Mouse (Mus musculus) cerebellum, adult 9-10 months (tissue): ENCODE measurements around the gene Sh3bp4.

ENCODE experiments used
- DNase-seq: peaks from one replicate; pipeline ENCODE4 v3.0.0; 2022

Gene Sh3bp4

DNA sequence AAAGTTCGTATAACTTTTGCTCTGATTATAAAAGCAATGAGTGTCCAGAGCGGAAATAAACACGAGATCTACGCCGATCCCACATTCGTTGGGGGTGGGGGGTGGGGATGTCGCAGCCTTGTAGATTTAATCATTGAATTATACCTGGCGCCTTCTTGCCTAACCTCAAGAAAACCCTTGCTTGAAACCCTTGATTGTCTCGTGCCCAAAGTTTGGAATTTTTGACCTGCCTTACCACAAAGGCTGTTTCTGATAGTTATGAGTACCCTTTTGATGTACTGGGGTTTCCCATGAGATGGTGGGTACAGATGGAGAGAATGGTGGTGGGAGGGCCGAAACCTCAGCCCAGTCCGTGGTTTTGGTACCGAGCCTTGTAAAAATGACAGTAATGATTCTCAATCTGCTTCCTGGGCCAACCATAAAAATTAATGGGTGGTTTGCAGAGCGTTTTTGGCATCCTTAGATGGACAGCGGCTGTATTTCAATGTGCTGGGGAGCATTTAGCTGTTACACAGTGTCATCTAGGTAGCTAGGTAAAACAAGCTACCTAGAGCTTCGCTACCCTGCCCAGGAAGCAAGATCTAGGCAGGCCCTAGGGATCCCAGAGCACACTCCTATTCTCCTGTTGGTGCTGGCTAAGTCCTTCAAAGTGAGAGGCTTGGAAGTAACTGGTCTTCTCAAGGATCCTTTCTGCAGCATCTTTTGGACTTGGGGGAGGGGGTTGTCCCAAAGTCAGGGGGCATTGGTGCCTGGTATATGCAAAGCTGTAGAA lies 1.3 kb downstream of the Sh3bp4 start:
- DNase-seq: no peak

DNA sequence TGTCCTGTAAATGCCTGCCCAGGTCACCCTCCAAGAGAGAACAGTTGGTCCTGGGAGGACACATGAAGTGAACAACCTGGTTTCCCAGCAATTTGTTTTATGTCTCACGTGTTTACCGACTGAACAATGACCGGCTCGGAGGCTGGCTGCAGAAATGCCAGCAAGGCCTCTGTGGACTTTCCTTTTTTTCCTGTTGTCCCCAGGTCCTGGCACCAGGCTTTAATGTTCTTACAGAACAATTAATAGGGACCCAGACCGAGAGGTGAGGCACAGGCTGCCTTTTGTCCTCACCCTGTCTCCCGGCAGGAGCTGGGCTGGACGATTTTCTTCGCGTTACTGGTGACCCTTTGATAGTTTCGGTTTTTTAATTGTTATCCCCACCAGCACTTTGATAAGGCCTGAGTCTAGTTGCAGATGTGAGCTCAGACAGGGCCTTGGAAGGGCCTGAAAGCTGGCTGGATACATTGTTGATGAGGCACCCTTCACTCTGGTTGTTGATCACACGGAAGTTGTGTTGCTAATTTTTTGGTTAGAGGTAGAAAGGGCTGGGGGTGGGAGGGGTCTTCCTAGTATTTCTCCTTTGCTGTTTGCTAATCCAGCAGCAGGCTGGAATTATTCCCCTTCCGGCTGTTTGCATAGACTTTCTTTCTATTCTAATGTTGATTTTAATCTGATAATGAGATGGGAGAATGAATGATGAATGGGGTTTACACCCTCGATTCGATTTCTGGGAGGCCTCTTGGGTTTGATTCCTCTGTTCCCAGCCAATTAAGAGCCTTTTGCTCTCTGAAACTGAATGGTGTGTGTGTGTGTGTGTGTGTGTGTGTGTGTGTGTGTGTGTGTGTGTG lies 2.2 kb downstream of the Sh3bp4 start:
- no peak for DNase-seq

DNA sequence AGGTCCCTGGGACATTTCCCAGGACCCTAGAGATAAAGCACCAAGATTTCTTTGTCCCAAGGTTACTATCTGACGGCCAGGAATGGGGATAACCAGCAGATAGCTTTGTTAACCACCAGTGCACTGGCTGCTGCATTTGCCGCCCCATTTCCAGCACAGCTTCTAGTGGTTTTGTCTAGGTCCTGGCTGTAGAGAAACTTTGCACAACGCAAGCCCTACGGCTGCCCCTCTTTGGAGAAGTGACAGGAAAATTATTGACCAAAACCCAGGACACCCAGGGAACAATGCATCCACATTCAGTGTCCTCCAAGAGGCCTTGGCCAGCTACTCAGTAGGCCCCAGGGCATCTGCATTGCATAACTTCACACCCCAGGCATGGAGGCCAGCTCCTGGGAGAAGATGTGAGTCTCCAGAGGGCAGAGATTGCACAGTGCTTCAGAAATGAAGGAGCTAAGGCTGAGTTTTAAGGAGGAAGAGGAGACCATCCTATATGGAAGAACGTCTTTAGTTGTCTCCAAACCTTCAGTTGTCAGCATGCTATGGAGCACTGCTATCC lies 3.2 kb downstream of the Sh3bp4 start:
- no peak for DNase-seq

DNA sequence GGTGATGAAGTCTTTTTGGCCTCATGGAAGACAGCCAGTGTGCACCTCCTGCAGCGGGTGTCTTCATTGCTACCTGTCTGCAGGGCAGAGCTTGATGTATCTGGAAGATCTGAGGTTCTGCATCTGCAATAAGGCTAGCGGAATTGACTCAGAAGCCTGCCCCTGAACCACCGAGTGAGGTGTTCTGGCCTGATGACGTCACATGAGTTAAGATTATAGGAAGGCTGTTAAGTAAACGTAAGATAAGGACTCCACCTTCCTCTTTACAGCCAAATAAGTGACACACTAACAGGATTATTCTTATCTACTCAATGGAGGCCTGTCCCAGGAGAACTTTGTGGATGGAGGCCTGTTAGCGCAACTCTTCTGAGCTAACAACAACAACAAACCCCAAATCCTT lies 4.5 kb downstream of the Sh3bp4 start:
- no peak for DNase-seq

DNA sequence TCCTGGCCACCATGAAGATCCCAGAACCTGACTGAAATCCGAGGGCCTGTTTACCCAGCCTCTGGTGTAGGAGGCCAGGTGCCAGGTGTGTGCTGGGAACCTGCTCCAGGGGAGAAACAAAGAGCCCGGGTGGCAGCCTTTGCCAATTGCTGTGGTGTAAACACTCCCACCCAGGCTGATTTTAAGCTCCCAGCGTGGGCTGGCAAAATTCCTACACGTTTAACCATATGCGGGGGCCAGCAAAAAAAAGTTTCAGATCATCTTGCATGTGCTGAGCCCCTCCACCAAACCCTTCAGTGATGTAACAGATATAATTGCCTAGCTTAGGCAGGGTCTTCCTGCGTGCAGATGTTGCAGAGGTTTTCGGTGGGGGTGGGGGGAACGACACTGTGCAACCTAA lies 4.9 kb downstream of the Sh3bp4 start:
- DNase-seq: no peak

DNA sequence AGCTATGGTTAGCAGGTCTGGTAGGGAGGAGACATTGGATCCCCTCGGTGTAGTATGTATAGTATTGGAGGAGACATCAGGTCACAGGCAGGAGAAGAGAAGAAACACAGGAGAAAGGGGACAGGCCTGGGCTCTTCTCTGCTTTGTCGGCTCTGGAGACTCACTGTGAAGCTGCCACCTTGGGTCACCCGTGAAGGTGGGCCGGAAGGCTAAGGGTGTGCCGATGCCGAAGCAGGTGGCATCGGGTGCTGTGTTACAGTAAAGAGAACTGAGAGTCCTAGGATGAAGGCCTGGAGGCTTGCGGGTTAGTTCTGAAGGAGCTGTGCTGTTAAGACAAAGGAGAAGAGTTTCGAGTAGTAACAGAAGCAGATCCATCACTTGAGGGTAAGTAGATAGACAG lies 6.6 kb downstream of the Sh3bp4 start:
- no peak for DNase-seq

DNA sequence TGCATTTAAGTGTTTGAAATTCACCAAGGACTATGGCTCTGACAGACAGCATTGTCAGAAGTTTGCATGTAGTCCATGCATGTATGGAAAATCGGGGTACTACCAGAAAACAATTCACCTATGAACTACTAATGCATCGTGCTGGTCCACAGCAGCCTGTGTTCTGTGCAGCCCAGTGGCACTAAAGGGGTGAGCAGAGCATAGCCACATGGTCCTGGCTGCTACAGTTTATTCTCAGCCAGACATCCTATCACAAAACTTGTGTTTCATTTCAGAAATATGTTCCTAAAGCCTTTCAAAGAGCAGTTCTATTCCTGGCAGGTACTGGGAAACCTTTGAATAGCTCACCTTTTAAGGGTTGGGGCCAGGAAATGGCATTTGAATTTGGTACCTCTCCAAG lies 8.0 kb downstream of the Sh3bp4 start:
- no peak for DNase-seq

DNA sequence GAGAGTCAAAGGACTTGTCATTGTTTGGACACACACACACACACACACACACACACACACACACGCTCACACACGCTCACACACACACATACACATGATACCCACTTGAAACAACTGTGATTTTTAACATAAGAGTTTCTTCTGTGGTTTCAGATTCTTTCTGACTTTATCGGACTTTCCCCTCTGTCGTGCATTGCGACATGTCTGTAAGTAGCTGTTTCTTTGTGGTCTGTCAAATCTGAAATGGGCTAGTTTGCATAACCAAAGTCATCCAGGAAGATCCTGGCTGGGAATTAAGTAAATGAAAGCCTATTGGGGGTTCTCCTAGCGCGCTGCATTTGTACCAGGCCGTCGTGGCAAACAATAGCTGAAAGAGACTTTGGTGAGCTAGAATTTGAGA lies 8.5 kb downstream of the Sh3bp4 start:
- DNase-seq: no peak

DNA sequence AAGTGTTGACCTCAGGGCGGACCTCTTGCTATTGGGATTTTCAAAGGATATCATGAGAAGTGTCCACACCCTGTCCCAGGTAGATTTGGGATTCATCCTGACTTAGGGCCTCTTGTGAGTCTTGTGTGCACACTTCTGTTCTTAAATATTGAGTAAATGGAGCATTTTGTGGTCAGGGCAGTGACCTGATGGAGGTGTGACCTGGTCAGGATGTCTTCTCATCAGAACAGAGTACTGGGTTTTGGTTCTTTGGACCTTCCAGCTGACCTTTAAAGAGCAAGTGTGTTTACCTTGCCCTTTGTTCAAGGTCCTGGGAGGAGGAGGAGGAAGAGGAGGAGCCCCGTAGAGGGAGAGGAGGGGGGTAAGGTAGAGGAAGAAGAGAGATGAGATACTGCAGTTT lies 9.0 kb downstream of the Sh3bp4 start:
- no peak for DNase-seq

DNA sequence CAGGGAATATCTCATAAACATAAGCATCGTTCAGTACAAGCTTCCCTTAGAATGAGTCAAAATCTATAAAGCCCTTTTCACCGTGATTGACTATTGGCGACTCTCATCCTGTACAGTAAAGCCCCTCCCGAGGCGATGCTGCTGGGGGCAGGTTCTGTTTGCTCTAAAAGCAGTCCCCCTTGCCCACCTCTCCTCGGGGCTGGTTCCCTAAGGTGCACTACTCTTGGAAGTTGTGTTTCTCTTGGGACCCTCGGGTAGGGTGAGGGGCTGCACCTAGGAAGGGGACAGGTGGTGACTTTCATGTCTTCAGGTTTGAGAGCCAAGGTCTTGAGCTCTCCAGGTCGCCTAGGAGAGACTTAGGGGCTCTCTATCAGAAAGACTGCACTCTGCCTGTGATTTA lies 10.2 kb downstream of the Sh3bp4 start:
- DNase-seq: no peak

DNA sequence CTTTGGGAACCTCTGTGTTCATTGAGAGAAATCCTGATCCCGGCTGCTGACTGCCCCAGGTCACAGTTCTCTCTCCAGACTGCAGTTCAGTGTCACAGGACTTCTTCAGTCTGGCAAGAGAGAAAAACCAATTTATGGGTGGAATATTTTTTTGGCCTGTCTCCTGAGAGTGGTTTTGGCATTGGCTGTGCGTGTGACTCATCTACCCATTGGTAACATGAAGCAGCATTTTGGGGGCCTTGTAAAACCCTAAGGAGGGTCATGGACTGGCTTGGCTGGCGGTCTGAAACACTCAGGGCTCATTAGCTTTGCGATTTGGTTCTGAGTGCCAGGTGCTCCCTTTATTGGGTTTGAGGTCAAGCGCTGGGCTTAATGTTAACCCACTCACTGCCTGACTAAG lies 10.6 kb downstream of the Sh3bp4 start:
- DNase-seq: no peak

DNA sequence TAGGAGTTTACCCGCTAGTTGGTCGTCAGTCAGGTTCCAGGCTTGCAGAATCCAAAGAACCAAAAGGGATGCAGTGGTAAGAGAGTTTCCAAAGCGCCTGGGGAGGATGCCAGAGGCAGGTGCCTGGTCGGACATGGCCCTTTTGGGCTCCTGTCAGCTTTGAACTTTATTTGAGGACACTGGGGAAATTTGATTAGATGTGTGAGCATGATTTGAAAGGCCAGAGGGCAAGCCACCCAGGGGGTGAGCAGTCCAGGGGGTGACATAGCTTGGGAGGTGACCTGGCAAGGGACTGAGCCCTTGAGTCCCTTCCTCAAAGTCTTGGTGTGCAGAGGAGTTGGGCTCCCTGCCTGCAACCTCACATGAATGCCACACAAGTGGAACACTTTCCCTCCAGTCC lies 11.2 kb downstream of the Sh3bp4 start:
- DNase-seq: no peak

DNA sequence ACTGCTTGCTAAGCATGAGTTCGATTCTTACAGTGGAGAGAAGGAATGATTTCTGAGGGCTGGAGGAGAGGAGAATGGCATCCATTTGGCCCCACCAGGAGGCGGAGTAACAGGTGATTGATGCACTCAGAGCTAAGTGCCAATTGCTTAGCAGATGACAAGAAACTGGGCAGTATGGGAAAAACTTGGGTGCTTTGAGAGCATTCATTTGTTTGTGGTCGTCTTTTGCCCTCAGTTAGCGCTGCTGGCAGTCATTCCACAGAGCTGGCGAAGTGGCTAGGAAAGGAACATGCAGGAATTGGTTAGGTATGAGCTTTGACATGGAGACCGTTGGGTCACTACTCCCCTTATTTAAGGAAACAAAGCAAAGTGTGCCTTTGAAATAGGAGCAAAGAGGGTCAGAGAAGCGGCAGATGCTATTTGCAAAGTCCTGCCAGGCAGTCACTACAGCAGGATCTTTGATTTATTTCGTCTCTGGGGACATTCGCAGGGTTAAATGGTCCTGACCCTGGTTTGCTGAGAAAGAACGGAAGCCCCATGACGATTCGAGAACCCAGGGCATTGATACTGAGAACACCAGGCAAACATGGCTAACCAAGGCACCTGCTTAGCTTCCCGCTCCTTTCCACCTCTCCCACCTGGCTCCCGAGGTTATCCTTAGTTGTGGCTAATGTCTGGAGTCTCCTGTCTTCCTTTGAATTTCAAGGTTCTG lies 12.1 kb downstream of the Sh3bp4 start:
- DNase-seq: no peak

DNA sequence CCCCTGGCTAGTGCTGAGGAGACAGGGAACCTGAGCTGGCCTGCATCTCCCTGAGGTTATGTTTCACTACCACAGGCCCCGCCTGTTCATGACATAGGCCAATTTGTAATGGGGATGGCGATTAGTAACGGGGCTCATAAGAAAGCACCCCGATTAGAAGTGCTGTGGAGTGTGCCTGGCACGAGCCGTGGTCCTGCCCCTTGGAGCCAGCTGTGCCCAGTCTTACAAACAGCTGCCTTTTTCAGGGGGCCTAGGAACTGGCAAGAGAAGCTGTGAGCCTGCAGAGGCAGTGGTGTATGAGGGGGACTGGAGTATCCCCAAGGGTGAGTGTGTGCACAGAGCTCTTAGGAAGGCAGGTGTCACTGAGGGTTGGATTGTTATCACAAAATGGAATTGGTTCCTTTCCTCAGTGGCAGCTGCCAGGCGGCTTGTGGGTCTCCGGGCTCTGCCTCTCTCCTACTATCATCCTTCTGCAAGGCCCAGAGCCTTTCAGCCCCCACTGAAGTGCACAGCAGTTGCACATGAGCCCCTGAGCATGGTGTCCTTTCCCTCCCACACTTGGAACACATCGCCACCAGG lies 16.4 kb downstream of the Sh3bp4 start:
- DNase-seq: no peak

DNA sequence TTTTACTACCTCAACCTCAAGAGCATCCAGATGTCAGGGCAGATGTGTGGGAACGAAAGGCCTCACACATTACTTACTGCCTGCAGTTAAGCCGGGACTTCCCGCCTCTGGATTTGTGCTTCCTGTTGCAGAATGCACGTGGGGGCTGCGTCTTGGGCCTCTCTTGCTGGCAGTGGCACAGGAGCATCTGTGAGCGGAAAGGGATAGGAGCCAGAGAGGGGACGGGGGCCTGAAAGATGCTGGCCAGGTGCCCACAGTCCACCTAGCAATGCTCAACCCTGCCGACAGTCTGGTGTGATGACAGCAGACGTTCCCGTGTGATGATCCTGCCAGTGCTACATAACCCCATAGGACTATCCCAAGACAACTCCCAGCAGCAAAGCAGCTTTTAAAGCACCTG lies 17.9 kb downstream of the Sh3bp4 start:
- no peak for DNase-seq

DNA sequence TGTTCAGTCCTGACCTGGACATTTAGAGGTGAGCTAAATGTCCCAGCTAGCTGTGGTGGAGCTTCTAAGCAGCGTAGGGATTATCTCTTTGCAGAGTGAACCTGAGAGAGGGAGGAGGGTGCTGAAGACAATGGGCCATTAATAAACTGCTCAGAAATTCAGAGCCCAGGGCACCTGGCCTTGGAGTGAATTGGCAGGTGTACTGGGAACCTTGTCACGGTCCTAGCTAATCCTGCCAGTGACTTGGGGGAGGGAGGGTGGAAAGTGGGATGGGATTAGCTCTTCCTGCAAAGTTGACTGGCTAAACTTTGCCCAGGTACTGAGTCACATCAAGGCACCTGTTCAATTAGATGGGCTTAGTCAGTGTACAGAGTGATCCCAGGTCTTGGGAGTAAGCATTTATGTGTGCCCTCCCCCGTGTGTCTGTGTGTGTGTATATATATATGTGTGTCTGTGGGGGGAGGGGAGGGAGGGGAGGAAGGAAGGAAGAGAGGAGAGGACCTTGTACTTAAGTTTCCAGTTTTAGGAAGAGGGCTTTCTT lies 18.6 kb downstream of the Sh3bp4 start:
- no peak for DNase-seq

DNA sequence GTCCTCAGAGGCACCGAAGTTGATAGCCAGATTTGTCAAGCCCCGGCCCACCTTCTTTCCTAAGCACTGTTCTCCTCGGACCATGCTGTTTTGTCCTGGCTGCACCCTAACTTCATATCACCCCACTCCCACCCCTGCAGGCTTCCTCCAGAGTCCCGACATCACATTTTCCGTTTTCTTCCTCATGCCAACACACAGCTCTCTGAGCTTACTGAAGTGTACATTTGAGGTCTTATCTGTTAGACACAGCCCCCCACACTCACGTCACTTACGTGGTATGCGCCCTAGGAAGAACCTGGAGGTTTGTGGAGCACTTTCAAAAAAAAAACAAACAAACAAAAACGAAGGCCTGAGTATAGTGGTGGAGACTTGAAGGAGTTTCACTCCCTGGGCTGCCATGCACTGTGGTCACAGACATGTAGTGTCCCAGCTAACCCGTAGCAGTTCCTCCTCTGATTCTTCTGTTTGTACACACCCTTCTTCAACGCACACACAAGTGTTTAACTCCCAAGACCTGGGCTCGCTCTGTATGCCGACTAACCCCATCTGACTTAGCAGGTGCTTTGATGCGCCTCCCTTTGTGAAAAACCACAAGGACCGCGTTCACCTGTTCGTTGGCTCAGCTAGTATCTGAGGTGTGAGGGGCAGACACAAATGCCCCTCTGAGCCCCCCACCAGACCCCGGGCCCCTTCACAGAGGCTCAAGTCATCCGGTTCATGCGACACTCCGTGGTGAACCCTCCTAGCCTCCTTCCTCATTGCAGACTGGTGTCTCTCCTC lies 19.8 kb downstream of the Sh3bp4 start:
- DNase-seq: no peak

DNA sequence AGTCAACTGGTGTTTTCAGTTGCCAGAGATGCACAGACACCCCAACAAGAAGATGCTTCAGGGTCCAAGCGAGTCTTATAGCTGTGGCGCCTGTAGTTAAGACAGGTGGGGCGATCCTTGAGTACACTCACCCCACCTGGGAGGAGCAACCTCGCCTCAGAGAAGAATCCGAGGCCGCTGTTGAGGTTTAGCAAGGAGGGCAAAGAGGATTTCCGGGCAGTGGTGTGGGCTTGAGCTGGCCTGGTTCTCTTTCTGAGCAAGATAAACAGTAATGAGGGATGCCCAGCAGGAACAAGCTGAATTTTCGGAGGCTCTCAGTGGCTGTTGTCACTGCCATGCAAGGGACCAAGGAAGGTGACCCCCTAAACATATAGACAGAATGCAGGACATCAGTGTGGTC lies 20.5 kb downstream of the Sh3bp4 start:
- DNase-seq: no peak

DNA sequence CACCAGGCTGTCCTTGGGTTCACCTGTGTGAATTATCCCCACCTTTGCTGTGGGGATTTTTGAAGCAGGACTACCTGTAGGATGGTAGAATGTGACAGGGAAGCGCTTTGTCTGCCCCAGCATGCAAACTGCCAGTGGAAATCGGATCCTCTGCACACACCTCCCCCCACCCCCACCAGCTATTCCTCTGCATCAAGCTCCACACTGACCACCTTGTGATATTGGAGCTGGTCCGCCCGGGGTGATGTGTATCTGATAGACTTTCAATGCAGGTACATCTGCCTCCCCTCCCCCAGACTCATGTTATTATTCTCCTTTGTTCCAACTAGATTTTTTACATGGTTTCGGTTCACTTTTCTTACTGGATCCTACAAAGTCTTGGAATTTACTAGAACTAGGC lies 21.8 kb downstream of the Sh3bp4 start:
- no peak for DNase-seq

DNA sequence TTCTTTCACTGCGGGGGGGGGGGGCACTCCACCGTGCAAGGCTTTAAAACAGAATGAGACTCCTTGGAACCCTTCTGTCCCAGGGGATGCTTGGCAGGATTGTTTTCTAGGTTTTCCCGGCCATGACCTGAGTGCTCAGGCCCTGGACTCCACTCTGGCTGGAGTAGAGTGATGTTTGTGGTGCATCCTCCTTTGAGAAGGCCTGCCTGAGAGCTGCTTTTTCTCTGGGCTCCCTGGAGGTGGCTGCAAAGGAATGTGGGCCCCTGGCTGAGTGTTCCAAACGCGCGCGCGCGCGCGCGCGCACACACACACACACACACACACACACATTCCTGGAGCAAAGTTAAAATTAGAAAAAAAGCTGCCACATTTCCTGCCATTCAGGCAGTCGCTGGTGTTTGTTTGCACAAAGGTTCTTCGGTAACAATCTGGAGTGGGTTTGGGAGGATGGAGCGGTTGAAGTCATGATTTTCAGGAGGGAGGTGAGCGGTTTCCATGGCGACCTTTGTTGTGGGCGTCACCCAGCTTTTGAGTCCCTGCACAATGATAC lies 22.3 kb downstream of the Sh3bp4 start:
- DNase-seq: no peak

DNA sequence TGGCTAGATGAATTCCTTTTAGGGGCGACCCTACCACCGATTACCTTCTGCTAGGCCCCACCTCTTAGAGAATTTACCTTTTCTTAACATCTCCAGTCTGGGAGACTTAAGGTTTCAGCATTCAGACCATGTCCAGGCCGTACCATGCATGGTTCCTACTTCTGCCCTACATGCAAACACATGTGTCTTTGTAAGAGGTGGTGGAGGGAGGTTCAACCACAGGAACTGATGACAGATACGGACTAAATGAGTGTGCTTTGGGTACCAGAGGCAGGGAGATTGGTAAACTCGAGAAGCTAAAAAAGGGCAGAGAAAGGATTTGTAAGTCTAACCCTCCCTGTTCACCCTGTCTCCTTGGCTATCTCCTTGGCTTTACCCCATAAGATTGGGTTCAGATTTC lies 23.5 kb downstream of the Sh3bp4 start:
- no peak for DNase-seq

DNA sequence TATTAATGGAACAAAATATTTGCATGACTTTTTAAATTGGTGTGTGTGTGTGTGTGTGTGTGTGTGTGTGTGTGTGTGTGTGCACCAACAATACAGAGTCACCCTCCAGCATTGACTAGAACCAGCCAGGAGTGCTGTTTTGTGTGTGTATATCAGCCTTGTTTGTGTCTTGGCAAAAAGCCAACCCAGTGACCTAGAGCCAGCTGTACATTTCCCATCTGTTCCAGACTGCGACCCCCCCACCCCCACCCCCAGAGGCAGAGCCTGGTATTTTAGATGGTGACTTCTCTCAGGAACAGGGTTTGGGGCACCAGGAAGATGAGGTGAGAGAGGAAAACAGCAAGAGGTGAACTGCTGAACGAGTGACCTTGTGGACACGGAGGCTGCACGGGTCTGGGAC lies 24.2 kb downstream of the Sh3bp4 start:
- no peak for DNase-seq
